Mouse (Mus musculus): ENCODE data around the gene Erc2. TPM values are rescaled to one million over a fixed set of nuclear protein-coding genes. Genes with fewer than 3 reads are reported as not detected.

The Erc2 gene
- polyA plus RNA-seq, 2 experiments: 0.52 to 0.99 TPM

DNA sequence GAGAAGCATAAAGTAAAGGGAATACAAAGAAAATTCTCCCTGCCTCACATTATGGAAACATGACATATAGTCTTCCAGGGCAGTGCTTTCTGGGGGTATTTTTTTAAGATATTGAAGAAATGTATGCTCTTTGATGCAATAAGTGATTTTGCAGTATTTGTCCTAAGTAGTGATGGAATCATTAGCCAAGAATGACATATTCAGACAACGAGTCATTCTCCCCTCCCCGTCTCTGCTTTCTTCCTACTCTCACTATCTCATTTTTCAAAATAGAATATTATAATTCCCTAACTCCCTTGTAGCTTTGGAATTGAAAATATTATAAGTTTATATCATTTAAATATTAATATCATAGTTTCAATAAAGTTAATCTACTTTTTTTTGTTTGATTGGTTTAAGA lies 490.9 kb downstream of the Erc2 start:
- ATAC-seq (ENCODE audit: insufficient read depth) (no peak), DNase-seq (ENCODE audit: low read depth in 3 of 3, low spot score in 3 of 3) (no peak)
- 63% methylated on average over 2 of the region's 2 CpGs for WGBS (ENCODE audit: insufficient replicate concordance)
- no peak overlapping the region for H3K4me3 ChIP-seq (ENCODE audit: insufficient read depth in 1 of 2, low read depth in 2 of 2, low read length in 2 of 2)
- no peaks in the 10 kb centered on the region for H3K27me3 ChIP-seq (ENCODE audit: control insufficient read depth, insufficient read depth, low read length)
- no peak overlapping the region for H3K9ac ChIP-seq (replicated peaks)
- no peak overlapping the region for H3K27ac ChIP-seq
- TF ChIP-seq EP300 (IDR thresholded peaks at IDR 0.05; ENCODE audit: low read depth) (no peak), CTCF (IDR thresholded peaks at IDR 0.05; ENCODE audit: low read depth) (no peak)
- no peak overlapping the region for H3K4me2 ChIP-seq (ENCODE audit: low read depth)
- H3K36me3 ChIP-seq (replicated peaks; ENCODE audit: control insufficient read depth, insufficient read depth, low read depth): no peaks in the 10 kb centered on the region
- no peaks in the 10 kb centered on the region for H3K4me1 ChIP-seq (replicated peaks; ENCODE audit: control insufficient read depth in 2 of 2, insufficient read depth in 2 of 2, low read length in 1 of 2)
- no peaks in the 10 kb centered on the region for H3K9me3 ChIP-seq (ENCODE audit: control insufficient read depth, low read length)

DNA sequence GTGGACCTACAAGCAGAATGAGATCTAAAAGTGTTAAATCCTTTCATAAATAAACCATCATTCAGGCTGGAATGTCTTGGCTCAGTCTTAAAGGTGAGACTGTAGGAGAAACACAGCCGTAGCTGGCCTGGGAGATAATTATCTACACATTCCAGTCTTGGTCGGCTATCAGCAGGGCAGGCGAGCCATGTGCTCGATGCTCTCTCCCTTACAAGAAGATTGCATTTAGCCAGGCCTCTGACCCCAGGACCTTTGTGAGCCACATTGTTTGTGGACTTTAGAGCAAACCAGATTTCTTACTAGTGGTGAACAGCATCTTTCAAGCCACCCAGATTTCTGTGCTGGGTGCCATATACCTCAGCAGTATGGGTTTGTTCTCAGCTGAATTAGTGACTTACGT lies 498.6 kb downstream of the Erc2 start:
- no peak overlapping the region for H3K4me3 ChIP-seq (ENCODE audit: insufficient read depth in 1 of 2, low read depth in 2 of 2, low read length in 2 of 2)
- TF ChIP-seq EP300 (IDR thresholded peaks at IDR 0.05; ENCODE audit: low read depth) (no peak), CTCF (IDR thresholded peaks at IDR 0.05; ENCODE audit: low read depth) (no peak)
- WGBS (ENCODE audit: insufficient replicate concordance): 58% methylated on average over 5 of the region's 5 CpGs
- no peak for ATAC-seq (ENCODE audit: insufficient read depth)
- no peak overlapping the region for H3K9ac ChIP-seq (replicated peaks)
- no peak overlapping the region for H3K4me2 ChIP-seq (ENCODE audit: low read depth)
- no peaks in the 10 kb centered on the region for H3K4me1 ChIP-seq (replicated peaks; ENCODE audit: control insufficient read depth in 2 of 2, insufficient read depth in 2 of 2, low read length in 1 of 2)
- H3K27me3 ChIP-seq (ENCODE audit: control insufficient read depth, insufficient read depth, low read length): no peaks in the 10 kb centered on the region
- H3K9me3 ChIP-seq (ENCODE audit: control insufficient read depth, low read length): no peaks in the 10 kb centered on the region
- no peak for DNase-seq (ENCODE audit: low read depth in 3 of 3, low spot score in 3 of 3)
- H3K27ac ChIP-seq: no peak overlapping the region
- no peaks in the 10 kb centered on the region for H3K36me3 ChIP-seq (replicated peaks; ENCODE audit: control insufficient read depth, insufficient read depth, low read depth)

DNA sequence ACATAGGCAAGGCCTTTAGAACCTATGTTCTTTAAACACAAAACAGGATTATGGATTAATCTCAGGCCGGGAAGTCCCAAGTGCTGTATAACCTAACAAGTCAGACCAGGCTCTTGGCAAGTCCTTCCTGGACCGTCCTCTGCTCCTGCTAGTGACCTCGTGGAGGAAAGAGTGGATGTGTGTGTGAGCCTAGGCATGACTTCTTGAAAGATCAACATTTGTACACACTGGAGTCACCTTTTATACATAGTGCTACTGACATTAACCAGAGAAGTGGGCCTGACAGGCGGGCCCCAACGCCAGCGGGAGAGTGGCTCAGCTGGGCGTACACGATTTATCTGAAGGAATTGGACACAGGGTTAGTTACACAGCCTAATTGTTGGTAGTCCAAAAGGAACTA lies 504.6 kb downstream of the Erc2 start:
- Histone ChIP-seq H3K27ac (no peak overlapping the region), H3K4me3 (ENCODE audit: insufficient read depth in 1 of 2, low read depth in 2 of 2, low read length in 2 of 2) (no peak overlapping the region), H3K4me1 (replicated peaks; ENCODE audit: control insufficient read depth in 2 of 2, insufficient read depth in 2 of 2, low read length in 1 of 2) (no peaks in the 10 kb centered on the region), H3K9me3 (ENCODE audit: control insufficient read depth, low read length) (no peaks in the 10 kb centered on the region), H3K9ac (replicated peaks) (no peak overlapping the region), H3K4me2 (ENCODE audit: low read depth) (no peak overlapping the region), H3K27me3 (ENCODE audit: control insufficient read depth, insufficient read depth, low read length) (no peaks in the 10 kb centered on the region), H3K36me3 (replicated peaks; ENCODE audit: control insufficient read depth, insufficient read depth, low read depth) (no peaks in the 10 kb centered on the region)
- 75% methylated on average over 8 of the region's 8 CpGs for WGBS (ENCODE audit: insufficient replicate concordance)
- DNase-seq (ENCODE audit: low read depth in 3 of 3, low spot score in 3 of 3) (no peak), ATAC-seq (ENCODE audit: insufficient read depth) (no peak)
- TF ChIP-seq CTCF (IDR thresholded peaks at IDR 0.05; ENCODE audit: low read depth) (no peak), EP300 (IDR thresholded peaks at IDR 0.05; ENCODE audit: low read depth) (no peak)

DNA sequence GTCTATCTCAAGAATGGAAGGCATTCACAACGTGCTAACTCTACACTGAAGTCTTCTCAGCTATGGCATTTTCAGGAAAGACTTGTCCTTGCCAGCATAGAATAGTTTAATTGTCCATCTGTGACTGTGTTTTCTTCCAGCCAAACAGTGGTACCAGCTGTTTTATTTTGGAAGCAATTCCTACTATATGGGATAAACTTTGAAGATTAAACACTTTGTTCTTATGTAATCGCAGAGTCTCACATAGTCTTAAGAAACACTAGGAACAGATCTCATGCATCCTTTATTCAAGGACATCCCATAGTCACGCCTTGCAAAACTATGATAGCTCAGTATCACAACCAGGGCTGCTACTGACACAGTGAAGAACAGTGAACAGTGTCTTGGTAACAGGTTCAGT lies 506.8 kb downstream of the Erc2 start:
- Histone ChIP-seq H3K27me3 (ENCODE audit: control insufficient read depth, insufficient read depth, low read length) (no peaks in the 10 kb centered on the region), H3K4me3 (ENCODE audit: insufficient read depth in 1 of 2, low read depth in 2 of 2, low read length in 2 of 2) (no peak overlapping the region), H3K9me3 (ENCODE audit: control insufficient read depth, low read length) (no peaks in the 10 kb centered on the region), H3K27ac (no peak overlapping the region), H3K4me2 (ENCODE audit: low read depth) (no peak overlapping the region), H3K9ac (replicated peaks) (no peak overlapping the region), H3K36me3 (replicated peaks; ENCODE audit: control insufficient read depth, insufficient read depth, low read depth) (no peaks in the 10 kb centered on the region), H3K4me1 (replicated peaks; ENCODE audit: control insufficient read depth in 2 of 2, insufficient read depth in 2 of 2, low read length in 1 of 2) (no peaks in the 10 kb centered on the region)
- DNase-seq (ENCODE audit: low read depth in 3 of 3, low spot score in 3 of 3) (no peak), ATAC-seq (ENCODE audit: insufficient read depth) (no peak)
- no peak for TF ChIP-seq CTCF (IDR thresholded peaks at IDR 0.05; ENCODE audit: low read depth)
- TF ChIP-seq EP300 (IDR thresholded peaks at IDR 0.05; ENCODE audit: low read depth): no peak
- whole genome bisulfite sequencing (ENCODE audit: insufficient replicate concordance): 58% methylated on average over 3 of the region's 3 CpGs

DNA sequence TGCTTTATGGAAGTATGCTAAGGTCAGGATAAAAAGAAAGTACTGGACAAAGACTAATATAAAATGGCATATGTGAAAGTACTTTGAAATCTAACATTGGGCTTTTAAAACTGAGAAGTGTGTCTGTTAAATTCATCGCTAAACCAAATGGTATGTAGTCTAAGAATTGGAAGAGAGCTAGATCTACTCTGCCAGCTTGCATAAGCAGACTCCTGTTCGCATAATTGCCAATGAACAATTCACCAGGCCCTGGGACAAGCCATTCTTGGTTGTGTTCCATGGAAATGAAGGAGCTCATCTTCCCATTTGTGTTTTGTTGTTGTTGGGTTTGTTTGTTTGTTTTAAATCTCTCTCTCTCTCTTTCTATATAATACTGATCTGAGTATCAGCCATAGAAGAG lies 521.8 kb downstream of the Erc2 start:
- 65% methylated on average over 2 of the region's 2 CpGs for WGBS (ENCODE audit: insufficient replicate concordance)
- Histone ChIP-seq H3K4me3 (ENCODE audit: insufficient read depth in 1 of 2, low read depth in 2 of 2, low read length in 2 of 2) (no peak overlapping the region), H3K36me3 (replicated peaks; ENCODE audit: control insufficient read depth, insufficient read depth, low read depth) (no peaks in the 10 kb centered on the region), H3K9me3 (ENCODE audit: control insufficient read depth, low read length) (no peaks in the 10 kb centered on the region), H3K27ac (no peak overlapping the region), H3K27me3 (ENCODE audit: control insufficient read depth, insufficient read depth, low read length) (no peaks in the 10 kb centered on the region), H3K4me2 (ENCODE audit: low read depth) (no peak overlapping the region), H3K4me1 (replicated peaks; ENCODE audit: control insufficient read depth in 2 of 2, insufficient read depth in 2 of 2, low read length in 1 of 2) (no peaks in the 10 kb centered on the region), H3K9ac (replicated peaks) (no peak overlapping the region)
- TF ChIP-seq CTCF (IDR thresholded peaks at IDR 0.05; ENCODE audit: low read depth): no peak
- no peak for TF ChIP-seq EP300 (IDR thresholded peaks at IDR 0.05; ENCODE audit: low read depth)
- DNase-seq (ENCODE audit: low read depth in 3 of 3, low spot score in 3 of 3): no peak
- no peak for ATAC-seq (ENCODE audit: insufficient read depth)

All from liver, embryonic 14.5 days (tissue).